Mouse (Mus musculus) heart, adult 18-20 months (tissue): Measurements from ENCODE around the gene Tom1. TPM values are rescaled to one million over a fixed set of nuclear protein-coding genes. Genes with fewer than 3 reads are reported as not detected.
A peak's percentile ranks its signal among the peaks of the same experiment; 100 is the strongest.

Experiments
- DNase-seq, 2 experiments: peaks; one replicate each; pipeline ENCODE4 v3.0.0; 2021 to 2022; ENCODE audit warnings: mixed read lengths in 1 of 2
- long read RNA-seq, 2 experiments: library from polyadenylated mRNA; stranded (forward); transcript quantifications; one replicate each; pipeline ENCODE4 v2.0.0; 2021
- total RNA-seq, 2 experiments: library from RNA; stranded (reverse); gene quantifications; 2 replicates each; pipeline ENCODE4 v1.2.3; 2021

The Tom1 gene
- 10 to 100 TPM; 57.9 to 63.7 TPM for total RNA-seq
- long read RNA-seq, experiment 1, transcript Tom1-202 (15 exons, 2,267 nt): major isoform, 40 of 60 reads
- long read RNA-seq, experiment 1, partial matches to known transcripts: 5 of 60 reads
- long read RNA-seq, experiment 1, other reads (novel, unspliced or antisense): 15 of 60 reads
- long read RNA-seq, experiment 2, transcript Tom1-202 (15 exons, 2,267 nt): major isoform, 15 of 25 reads
- long read RNA-seq, experiment 2, partial matches to known transcripts: 0 of 25 reads
- long read RNA-seq, experiment 2, other reads (novel, unspliced or antisense): 10 of 25 reads

- DNase-seq: peak; percentile 98 to 100
These were observed at the start of gene Tom1 for GRCm38 (mm10) chr8:75033511-75034243. Tom1 (plus strand) TSS chr8:75033705.

DNA sequence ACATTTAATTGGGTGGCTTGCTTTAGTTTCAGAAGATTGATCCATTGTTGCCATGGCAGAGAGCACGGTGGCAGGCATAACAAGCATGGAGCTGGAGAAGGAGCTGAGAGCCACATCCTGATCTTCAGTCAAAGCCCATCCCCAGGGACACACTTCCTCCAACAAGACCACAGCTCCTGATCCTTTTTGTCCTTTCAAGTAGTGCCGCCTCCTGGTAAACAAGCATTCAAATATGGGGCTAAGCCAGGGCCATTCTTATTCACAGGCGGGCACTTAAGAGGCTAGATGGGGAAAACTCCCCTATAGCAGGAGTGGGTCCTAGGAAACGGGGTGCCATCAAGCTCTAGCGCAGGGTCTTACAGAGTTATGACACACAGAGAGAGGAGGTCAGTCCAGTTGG, 46.1 kb upstream of the Tom1 start:
- DNase-seq: no peak

- DNase-seq: peak in 1 of 2 experiments; percentile 16
These were observed 43.5 kb upstream of the Tom1 start for GRCm38 (mm10) chr8:74990021-74990420.

GRCm38 (mm10) chr8:74993081-74993474, 40.4 kb upstream of the Tom1 start, which contains the start of gene Hmgxb4:
Hmgxb4 (plus strand) TSS chr8:74993356.
- no peak for DNase-seq

- DNase-seq: peak; percentile 85 to 90
These were observed 39.7 kb upstream of the Tom1 start for GRCm38 (mm10) chr8:74993475-74994451.

- peak in 1 of 2 experiments; percentile 15 for DNase-seq
These were observed 39.0 kb upstream of the Tom1 start for GRCm38 (mm10) chr8:74994540-74994939.

DNA sequence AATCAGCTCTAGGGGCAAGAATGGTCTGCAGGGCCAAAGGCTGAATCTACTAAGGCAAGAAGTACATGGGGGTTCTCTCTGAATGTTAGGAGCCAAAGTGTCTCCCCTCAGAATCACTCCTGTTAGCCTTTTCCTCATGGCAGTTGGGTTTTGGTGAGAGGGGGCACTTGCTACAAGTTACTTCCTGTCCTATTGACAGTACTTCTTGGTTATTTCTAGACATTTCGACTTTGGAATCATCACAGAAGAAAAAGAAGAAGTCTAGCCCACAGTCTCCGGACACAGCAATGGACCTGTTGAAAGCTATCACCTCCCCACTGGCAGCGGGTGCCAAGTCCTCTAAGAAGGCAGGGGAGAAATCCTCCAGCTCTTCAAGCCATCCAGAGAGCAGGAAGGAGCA, 33.1 kb upstream of the Tom1 start:
- no peak for DNase-seq

GRCm38 (mm10) chr8:75008826-75009225, 24.7 kb upstream of the Tom1 start:
- DNase-seq: no peak

DNA sequence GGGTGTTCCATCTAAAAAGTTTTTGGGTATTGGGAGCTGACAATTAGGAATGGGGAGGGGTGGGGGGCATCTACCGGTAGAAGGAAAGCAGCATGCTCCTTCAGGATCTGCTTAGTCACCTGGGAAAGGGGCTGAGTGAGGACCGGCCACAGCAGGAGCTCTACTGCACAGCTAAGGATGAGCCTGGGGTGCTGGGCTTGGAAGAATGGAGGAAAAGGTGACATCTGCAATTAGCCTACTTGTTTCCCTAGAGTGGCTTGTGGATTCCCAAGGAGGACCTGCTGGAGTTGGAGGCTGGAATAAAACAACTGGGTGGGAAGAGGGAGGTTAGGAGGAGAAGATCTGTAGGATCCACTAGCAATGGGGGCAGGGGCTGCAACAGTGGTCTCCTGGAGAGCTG, 19.9 kb upstream of the Tom1 start:
- no peak for DNase-seq

GRCm38 (mm10) chr8:75013964-75014363, 19.5 kb upstream of the Tom1 start:
- no peak for DNase-seq

DNA sequence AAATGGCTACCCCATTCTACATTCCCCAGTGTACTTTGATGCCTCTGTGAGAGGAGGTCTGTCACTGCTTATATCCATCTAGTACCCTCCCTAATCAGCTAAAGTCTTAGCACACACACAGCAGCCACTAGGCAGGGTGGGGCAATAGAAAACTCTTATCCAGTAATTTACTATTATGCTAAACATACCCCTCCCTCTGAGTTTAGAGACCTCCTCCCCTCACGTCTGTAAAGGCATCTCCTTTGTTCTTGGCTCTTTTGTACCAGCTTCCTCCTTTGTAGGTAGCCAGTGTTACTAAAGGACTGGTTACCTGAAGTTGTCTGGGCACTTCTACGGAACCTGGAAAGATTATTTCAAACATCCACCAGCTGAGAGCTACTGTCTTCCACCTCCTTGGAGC, 17.5 kb upstream of the Tom1 start:
- DNase-seq: no peak

- DNase-seq: no peak
These were observed 17.1 kb upstream of the Tom1 start for GRCm38 (mm10) chr8:75016422-75016821.

DNA sequence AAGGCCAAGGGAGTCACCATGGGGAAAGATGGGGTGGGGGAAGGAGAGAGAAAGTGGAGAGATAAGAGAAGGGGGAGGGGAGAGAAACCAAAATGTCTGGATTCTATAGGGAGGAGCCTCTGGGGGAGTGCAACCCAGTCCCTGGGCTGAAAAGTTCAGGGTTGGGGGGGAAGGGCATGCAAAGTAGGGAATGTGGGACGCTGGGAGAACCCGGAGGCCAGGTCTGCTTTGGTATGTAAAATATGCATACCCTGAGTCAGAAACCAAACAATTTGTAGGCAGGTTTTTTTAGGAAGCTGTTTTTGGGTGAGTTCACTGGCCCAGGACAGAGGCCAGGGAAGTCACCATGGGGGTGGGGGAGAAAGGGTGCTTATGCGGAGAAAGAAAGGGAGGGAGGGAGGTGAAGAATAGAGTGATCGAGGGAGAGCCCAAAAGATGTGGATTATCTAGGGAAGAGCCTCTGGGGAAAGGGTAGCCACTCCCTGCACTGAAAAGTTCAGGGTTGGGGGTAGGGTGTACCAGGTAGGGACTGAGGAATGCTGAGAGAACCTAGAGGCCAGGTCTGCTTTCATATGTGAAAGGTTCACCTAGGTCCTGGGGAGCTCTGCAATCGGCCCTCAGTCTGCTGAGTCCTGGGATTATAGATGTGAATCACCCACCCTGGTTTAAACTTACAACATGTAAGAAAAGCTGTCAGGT, 15.1 kb upstream of the Tom1 start:
- DNase-seq: no peak

- DNase-seq: no peak
These were observed 9.7 kb upstream of the Tom1 start for GRCm38 (mm10) chr8:75023660-75024316.

DNA sequence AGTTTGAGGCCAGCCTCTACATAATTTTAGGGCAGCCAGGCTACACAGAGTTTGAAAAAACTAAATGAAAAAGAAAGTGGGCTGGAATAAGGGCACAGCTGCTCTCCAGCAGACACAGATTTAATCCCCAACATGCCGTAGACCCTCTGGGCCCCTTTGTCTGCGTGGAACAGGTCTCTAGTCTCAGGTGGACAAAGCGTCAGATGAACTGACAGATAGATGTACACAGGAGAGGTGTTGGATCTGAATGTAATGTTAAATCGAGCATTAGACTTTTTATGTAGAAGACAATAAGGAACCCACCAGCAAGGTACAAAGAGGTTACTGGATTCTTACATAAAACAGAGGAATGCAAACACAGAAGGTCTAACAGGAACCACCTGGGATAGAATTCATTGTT, 7.7 kb upstream of the Tom1 start:
- DNase-seq: no peak

DNA sequence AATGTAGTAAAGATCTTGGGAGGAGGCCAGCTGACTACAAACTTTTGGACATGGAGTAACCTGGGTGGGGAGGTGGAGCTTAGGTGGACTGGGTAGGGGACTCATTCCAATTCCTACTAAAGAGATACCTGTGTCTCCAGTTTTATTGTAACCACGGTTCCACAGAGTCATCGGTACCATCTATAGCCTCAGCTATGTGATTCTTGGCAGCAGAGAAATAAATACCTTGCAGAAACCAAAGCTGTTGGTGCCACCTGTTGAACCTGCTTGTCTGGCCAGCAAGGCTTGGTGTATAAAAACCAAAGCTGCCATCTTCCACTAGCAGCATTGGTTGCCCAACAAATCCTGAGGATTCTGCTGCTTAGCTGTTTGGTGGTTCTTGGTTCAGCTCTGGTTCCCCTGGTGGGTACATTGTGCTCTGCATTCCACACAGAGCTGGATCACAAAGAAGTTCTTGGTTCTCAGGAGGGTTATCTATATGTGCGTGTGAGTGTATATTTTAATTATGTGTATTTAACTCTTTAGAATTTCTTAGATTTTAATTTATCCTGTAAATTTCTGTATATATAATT, 3.0 kb upstream of the Tom1 start:
- no peak for DNase-seq

GRCm38 (mm10) chr8:75032961-75033360, 544 bp upstream of the Tom1 start:
- no peak for DNase-seq

DNA sequence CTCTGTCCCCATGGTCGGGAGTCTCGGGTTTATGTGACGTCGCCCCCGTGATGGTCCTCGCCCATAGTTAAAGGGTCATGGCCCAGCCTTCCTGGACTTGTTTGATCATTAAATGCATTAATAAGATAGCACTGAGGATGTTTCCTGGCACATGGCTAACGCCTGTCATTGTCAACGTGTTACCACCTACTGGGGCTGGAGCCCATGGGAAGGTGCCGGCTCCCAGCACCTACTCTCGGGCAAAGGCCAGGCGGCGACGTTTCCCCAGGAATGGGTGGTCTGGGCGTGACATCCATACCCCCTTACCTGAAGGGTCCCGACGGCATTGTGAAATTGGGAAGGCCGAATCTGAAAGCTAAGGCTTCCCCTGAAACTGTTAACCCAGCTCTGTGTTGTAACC, 780 bp downstream of the Tom1 start:
- no peak for DNase-seq

DNA sequence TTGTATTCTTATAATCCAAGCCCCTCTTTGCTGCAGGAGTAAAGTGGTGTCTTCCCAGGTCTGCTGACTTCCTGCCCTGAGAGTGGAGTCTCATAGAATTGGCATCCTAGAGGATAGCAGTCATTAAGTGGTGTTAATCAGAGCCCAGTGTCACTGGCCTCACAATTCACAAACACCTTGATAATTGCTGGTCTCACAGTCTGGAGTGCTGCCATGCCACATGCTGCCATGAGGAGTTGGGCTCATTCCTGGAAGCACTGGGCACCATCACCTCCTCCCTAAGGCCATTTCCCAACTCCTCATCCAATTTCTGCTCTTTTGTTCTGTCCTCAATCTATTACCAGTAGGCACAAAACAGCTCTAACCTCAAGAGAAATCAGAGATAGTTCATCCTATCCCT, 2.1 kb downstream of the Tom1 start:
- DNase-seq: peak; percentile 67 to 71

DNA sequence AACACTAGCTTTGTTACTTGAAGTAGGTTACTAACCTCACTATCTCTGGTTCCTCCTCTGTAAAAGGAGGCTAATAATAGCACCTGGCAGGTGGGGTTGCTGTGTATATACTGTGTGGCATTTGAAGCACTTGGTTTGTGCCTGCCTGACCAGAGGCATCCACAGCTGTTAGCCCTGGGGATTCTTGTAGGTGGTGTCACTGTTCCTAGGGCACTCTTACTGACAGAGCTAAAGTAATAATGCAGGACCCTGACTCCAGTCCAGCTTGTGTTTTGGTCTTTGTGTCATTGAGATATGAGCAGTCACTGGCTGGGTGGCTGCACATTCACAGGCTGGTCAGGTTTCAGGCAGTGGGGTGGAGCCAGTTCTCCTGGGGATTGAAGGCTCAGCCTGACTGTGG, 5.0 kb downstream of the Tom1 start:
- peak; percentile 60 to 67 for DNase-seq

DNA sequence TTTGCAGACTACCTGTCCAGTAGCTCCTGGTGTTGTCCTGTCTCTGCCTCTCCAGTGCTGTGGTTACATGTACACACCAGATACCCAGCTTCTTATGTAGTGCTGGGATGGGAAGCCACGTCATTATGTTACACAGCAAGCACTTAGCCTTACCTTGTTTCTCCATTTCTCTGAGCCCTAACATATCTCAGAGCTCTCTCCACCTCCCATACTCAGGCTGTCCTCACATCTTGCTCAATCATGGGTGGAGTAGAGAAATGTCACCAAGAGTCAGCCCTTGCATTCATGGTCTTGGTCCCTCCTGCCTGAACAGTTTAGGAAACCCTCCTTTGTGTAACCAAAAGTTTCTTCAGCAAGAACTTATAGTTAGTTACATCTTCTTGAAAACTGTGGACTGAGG, 6.2 kb downstream of the Tom1 start:
- DNase-seq: peak in 1 of 2 experiments; percentile 47
